Mouse (Mus musculus) hindbrain, embryonic 14.5 days (tissue): ENCODE data around the gene Nphp3. TPM values are rescaled to one million over a fixed set of nuclear protein-coding genes. Genes with fewer than 3 reads are reported as not detected.

Experiments
- ATAC-seq: fragments of 200-750 bp; cut with Nextera tagmentation; 2 replicates; pipeline ENCODE4 v1.8.0; 2017; ENCODE audit warnings: moderate number of reproducible peaks, mild to moderate bottlenecking, moderate TSS enrichment, moderate library complexity; ENCODE audit not compliant: low FRiP score
- DNase-seq: peaks from one replicate; pipeline ENCODE4 v3.0.0-alpha.2; 2015; ENCODE audit warnings: low spot score
- H3K27ac ChIP-seq: fragments of 300-500 bp; sonication (generic); 2 replicates; pipeline ENCODE4 v1.5.1; 2014; ENCODE audit warnings: mild to moderate bottlenecking, moderate library complexity
- H3K27me3 ChIP-seq: fragments of 300-500 bp; sonication (generic); 2 replicates; pipeline ENCODE4 v1.6.1; 2014; ENCODE audit warnings: mild to moderate bottlenecking, low read length, mixed read lengths; ENCODE audit not compliant: control insufficient read depth, insufficient read depth
- H3K36me3 ChIP-seq: fragments of 300-500 bp; sonication (generic); replicated peaks from 2 replicates; pipeline ENCODE4 v1.6.1; 2014; ENCODE audit not compliant: control insufficient read depth, insufficient read depth
- H3K4me1 ChIP-seq: fragments of 300-500 bp; sonication (generic); replicated peaks from 2 replicates; pipeline ENCODE4 v1.6.1; 2014; ENCODE audit warnings: antibody characterized with exemption, low read length, mixed read lengths; ENCODE audit not compliant: control insufficient read depth, insufficient read depth
- H3K4me2 ChIP-seq: fragments of 300-500 bp; sonication (generic); replicated peaks from 2 replicates; pipeline ENCODE4 v1.6.1; 2014; ENCODE audit warnings: mild to moderate bottlenecking, moderate library complexity
- H3K4me3 ChIP-seq: fragments of 300-500 bp; sonication (generic); replicated peaks from 2 replicates; pipeline ENCODE4 v1.5.1; 2014; ENCODE audit warnings: mild to moderate bottlenecking, low read length
- H3K9ac ChIP-seq: fragments of 300-500 bp; sonication (generic); 2 replicates; pipeline ENCODE4 v1.6.1; 2014
- H3K9me3 ChIP-seq: fragments of 300-500 bp; sonication (generic); 2 replicates; pipeline ENCODE4 v1.6.1; 2016; ENCODE audit warnings: low read length; ENCODE audit not compliant: control insufficient read depth
- WGBS: fragments of 180-500 bp; shearing (Covaris S2); extraction: QIAGEN DNeasy Blood & Tissue Kit; methylation state at CpG from one replicate; pipeline ENCODE4 v1.1.7; 2014; 5-methylcytosine and 5-hydroxymethylcytosine counted together
- polyA plus RNA-seq: library from polyadenylated mRNA; unstranded; fragments of >200 nt; fragmentation: Nextera tagmentation; extraction: Ambion mirVana; gene quantifications from 2 replicates; pipeline ENCODE4 v1.2.1, GENCODE M21; 2014

Nphp3 gene
- polyA plus RNA-seq, 1 experiment from 2014 or later: 4.3 TPM

GRCm38 (mm10) chr9:104051028-104051427 lies 48.7 kb downstream of the Nphp3 start:
- no peak for ATAC-seq
- 95% methylated on average over 6 of the region's 6 CpGs for WGBS
- no peak overlapping the region for H3K27ac ChIP-seq
- no peak overlapping the region for H3K4me3 ChIP-seq
- no peak overlapping the region for H3K9ac ChIP-seq
- H3K4me1 ChIP-seq: no peaks in the 10 kb centered on the region
- H3K27me3 ChIP-seq: no peaks in the 10 kb centered on the region
- H3K4me2 ChIP-seq: no peak overlapping the region
- no peak for DNase-seq
- H3K36me3 ChIP-seq: peaks cover 97% of the 10 kb centered on the region
- H3K9me3 ChIP-seq: no peaks in the 10 kb centered on the region

GRCm38 (mm10) chr9:104062430-104063243 lies 60.3 kb downstream of the Nphp3 start, which contains the start of gene Uba5:
Gene Uba5, minus strand, starts transcription at chr9:104063134.
- H3K36me3 ChIP-seq: peaks cover 30% of the 10 kb centered on the region
- peak within 1 kb of the TSS; percentile 95 for H3K4me2 ChIP-seq
- DNase-seq (peak; percentile 80), ATAC-seq (peak; percentile 74)
- peak within 1 kb of the TSS; percentile 78 for H3K27ac ChIP-seq
- H3K4me1 ChIP-seq: peaks cover 20% of the 10 kb centered on the region
- peak within 1 kb of the TSS; percentile 87 for H3K9ac ChIP-seq
- WGBS: under 1% methylated on average over 59 of the region's 59 CpGs
- peak within 1 kb of the TSS; percentile 92 for H3K4me3 ChIP-seq
- no peaks in the 10 kb centered on the region for H3K9me3 ChIP-seq
- H3K27me3 ChIP-seq: no peaks in the 10 kb centered on the region

- Histone ChIP-seq H3K36me3 (peaks cover 22% of the 10 kb centered on the region), H3K4me1 (peaks cover 20% of the 10 kb centered on the region), H3K9ac (peak within 1 kb of the TSS; percentile 87), H3K9me3 (no peaks in the 10 kb centered on the region), H3K27me3 (no peaks in the 10 kb centered on the region), H3K4me3 (peak within 1 kb of the TSS; percentile 92), H3K27ac (peak within 1 kb of the TSS; percentile 78), H3K4me2 (peak within 1 kb of the TSS; percentile 95)
- DNase-seq: peak; percentile 91
- peak; percentile 97 for ATAC-seq
- WGBS: under 1% methylated on average over 29 of the region's 30 CpGs
Measured at GRCm38 (mm10) chr9:104063244-104063961, 61.1 kb downstream of the Nphp3 start, which contains the start of gene Acad11. Gene Acad11, plus strand, starts transcription at chr9:104063377.

GRCm38 (mm10) chr9:104064571-104064970 lies 62.2 kb downstream of the Nphp3 start:
- DNase-seq (no peak), ATAC-seq (no peak)
- Histone ChIP-seq H3K9ac (no peak overlapping the region), H3K4me1 (peaks cover 20% of the 10 kb centered on the region), H3K9me3 (no peaks in the 10 kb centered on the region), H3K4me3 (no peak overlapping the region), H3K27me3 (no peaks in the 10 kb centered on the region), H3K27ac (no peak overlapping the region), H3K4me2 (no peak overlapping the region), H3K36me3 (peaks cover 15% of the 10 kb centered on the region)
- whole genome bisulfite sequencing: 39% methylated on average over 1 of the region's 1 CpGs

- Histone ChIP-seq H3K36me3 (no peaks in the 10 kb centered on the region), H3K9me3 (no peaks in the 10 kb centered on the region), H3K4me2 (no peak overlapping the region), H3K4me3 (no peak overlapping the region), H3K9ac (no peak overlapping the region), H3K27me3 (no peaks in the 10 kb centered on the region), H3K27ac (no peak overlapping the region), H3K4me1 (no peaks in the 10 kb centered on the region)
- no peak for DNase-seq
- no peak for ATAC-seq
- 85% methylated on average over 4 of the region's 4 CpGs for WGBS
Measured at GRCm38 (mm10) chr9:104070241-104070640, 67.9 kb downstream of the Nphp3 start.

GRCm38 (mm10) chr9:104070863-104071604 lies 68.7 kb downstream of the Nphp3 start:
- WGBS: 86% methylated on average over 8 of the region's 8 CpGs
- DNase-seq: no peak
- no peak for ATAC-seq
- no peaks in the 10 kb centered on the region for H3K9me3 ChIP-seq
- no peaks in the 10 kb centered on the region for H3K36me3 ChIP-seq
- H3K27me3 ChIP-seq: no peaks in the 10 kb centered on the region
- no peaks in the 10 kb centered on the region for H3K4me1 ChIP-seq
- H3K9ac ChIP-seq: no peak overlapping the region
- no peak overlapping the region for H3K4me3 ChIP-seq
- no peak overlapping the region for H3K27ac ChIP-seq
- no peak overlapping the region for H3K4me2 ChIP-seq

- ATAC-seq (no peak), DNase-seq (peak; percentile 36)
- Histone ChIP-seq H3K36me3 (no peaks in the 10 kb centered on the region), H3K9me3 (no peaks in the 10 kb centered on the region), H3K27ac (no peak overlapping the region), H3K4me1 (no peaks in the 10 kb centered on the region), H3K27me3 (no peaks in the 10 kb centered on the region), H3K9ac (no peak overlapping the region), H3K4me2 (no peak overlapping the region), H3K4me3 (no peak overlapping the region)
- 62% methylated on average over 2 of the region's 2 CpGs for WGBS
Measured at GRCm38 (mm10) chr9:104075808-104076207, 73.5 kb downstream of the Nphp3 start.

GRCm38 (mm10) chr9:104078780-104079179 lies 76.4 kb downstream of the Nphp3 start:
- peaks cover 6% of the 10 kb centered on the region for H3K36me3 ChIP-seq
- 97% methylated on average over 1 of the region's 1 CpGs for WGBS
- DNase-seq (no peak), ATAC-seq (no peak)
- no peaks in the 10 kb centered on the region for H3K27me3 ChIP-seq
- no peak overlapping the region for H3K9ac ChIP-seq
- no peak overlapping the region for H3K27ac ChIP-seq
- H3K9me3 ChIP-seq: no peaks in the 10 kb centered on the region
- H3K4me2 ChIP-seq: no peak overlapping the region
- no peaks in the 10 kb centered on the region for H3K4me1 ChIP-seq
- H3K4me3 ChIP-seq: no peak overlapping the region

- no peaks in the 10 kb centered on the region for H3K27me3 ChIP-seq
- 57% methylated on average over 5 of the region's 5 CpGs for WGBS
Measured at GRCm38 (mm10) chr9:104079379-104079778, 77.0 kb downstream of the Nphp3 start.

More at GRCm38 (mm10) chr9:104079379-104079778, 77.0 kb downstream of the Nphp3 start:
- H3K4me2 ChIP-seq: no peak overlapping the region
- no peaks in the 10 kb centered on the region for H3K4me1 ChIP-seq
- DNase-seq: peak; percentile 57
- no peaks in the 10 kb centered on the region for H3K9me3 ChIP-seq
- H3K9ac ChIP-seq: no peak overlapping the region
- H3K36me3 ChIP-seq: peaks cover 12% of the 10 kb centered on the region
- no peak overlapping the region for H3K4me3 ChIP-seq
- ATAC-seq: no peak
- no peak overlapping the region for H3K27ac ChIP-seq
